Mouse (Mus musculus): ENCODE data around the gene Myo1d.

Gene Myo1d

GRCm38 (mm10) chr11:80508361-80509175 is 271.3 kb downstream of the Myo1d start:
- no peak for DNase-seq (ENCODE audit: extremely low read depth, insufficient read length, low spot score)

GRCm38 (mm10) chr11:80507791-80508190 is 272.0 kb downstream of the Myo1d start:
- DNase-seq (ENCODE audit: extremely low read depth, insufficient read length, low spot score): no peak

- DNase-seq (ENCODE audit: extremely low read depth, insufficient read length, low spot score): no peak
Measured at GRCm38 (mm10) chr11:80506483-80506882, 273.3 kb downstream of the Myo1d start.

- DNase-seq (ENCODE audit: extremely low read depth, insufficient read length, low spot score): no peak
Measured at GRCm38 (mm10) chr11:80505581-80505980, 274.2 kb downstream of the Myo1d start.

GRCm38 (mm10) chr11:80504519-80505385 is 275.1 kb downstream of the Myo1d start:
- DNase-seq (ENCODE audit: extremely low read depth, insufficient read length, low spot score): no peak

GRCm38 (mm10) chr11:80503726-80504452 is 275.9 kb downstream of the Myo1d start:
- DNase-seq (ENCODE audit: extremely low read depth, insufficient read length, low spot score): no peak

- DNase-seq (ENCODE audit: extremely low read depth, insufficient read length, low spot score): no peak
Measured at GRCm38 (mm10) chr11:80503281-80503680, 276.5 kb downstream of the Myo1d start.

- DNase-seq (ENCODE audit: extremely low read depth, insufficient read length, low spot score): no peak
Measured at GRCm38 (mm10) chr11:80499550-80499952, 280.3 kb downstream of the Myo1d start.

- no peak for DNase-seq (ENCODE audit: extremely low read depth, insufficient read length, low spot score)
Measured at GRCm38 (mm10) chr11:80498328-80499070, 281.3 kb downstream of the Myo1d start.

GRCm38 (mm10) chr11:80497225-80497919 is 282.5 kb downstream of the Myo1d start:
- DNase-seq (ENCODE audit: extremely low read depth, insufficient read length, low spot score): no peak

- no peak for DNase-seq (ENCODE audit: extremely low read depth, insufficient read length, low spot score)
Measured at GRCm38 (mm10) chr11:80496640-80497039, 283.2 kb downstream of the Myo1d start.

- no peak for DNase-seq (ENCODE audit: extremely low read depth, insufficient read length, low spot score)
Measured at GRCm38 (mm10) chr11:80495972-80496371, 283.9 kb downstream of the Myo1d start.

- DNase-seq (ENCODE audit: extremely low read depth, insufficient read length, low spot score): no peak
Measured at GRCm38 (mm10) chr11:80494852-80495251, 285.0 kb downstream of the Myo1d start.

- no peak for DNase-seq (ENCODE audit: extremely low read depth, insufficient read length, low spot score)
Measured at GRCm38 (mm10) chr11:80493186-80493585, 286.6 kb downstream of the Myo1d start.

- DNase-seq (ENCODE audit: extremely low read depth, insufficient read length, low spot score): no peak
Measured at GRCm38 (mm10) chr11:80490831-80491230, 289.0 kb downstream of the Myo1d start.

GRCm38 (mm10) chr11:80489882-80490196 is 290.0 kb downstream of the Myo1d start:
- DNase-seq (ENCODE audit: extremely low read depth, insufficient read length, low spot score): no peak

- peak; percentile 78 for DNase-seq (ENCODE audit: extremely low read depth, insufficient read length, low spot score)
Measured at GRCm38 (mm10) chr11:80489172-80489881, 290.5 kb downstream of the Myo1d start.

- DNase-seq (ENCODE audit: extremely low read depth, insufficient read length, low spot score): no peak
Measured at GRCm38 (mm10) chr11:80487904-80488587, 291.8 kb downstream of the Myo1d start.
